Mouse (Mus musculus) liver, embryonic 12.5 days (tissue): ENCODE measurements at regions not wholly inside any gene's neighbourhood (a gene's known extent, or its start where the extent isn't known, plus 50 kb on each side); places are given as distances from the start of the nearest gene placed in this dataset.

ENCODE experiments used
- ATAC-seq: fragments of 200-750 bp; cut with Nextera tagmentation; 2 replicates; pipeline ENCODE4 v1.8.0; 2017; ENCODE audit warnings: moderate number of reproducible peaks, mild to moderate bottlenecking, moderate library complexity
- H3K27ac ChIP-seq: fragments of 300-500 bp; sonication (generic); 2 replicates; pipeline ENCODE4 v1.5.1; 2016; ENCODE audit warnings: mild to moderate bottlenecking
- H3K27me3 ChIP-seq: fragments of 300-500 bp; sonication (generic); replicated peaks from 2 replicates; pipeline ENCODE4 v1.6.1; 2016; ENCODE audit warnings: mild to moderate bottlenecking, moderate library complexity
- H3K36me3 ChIP-seq: fragments of 300-500 bp; sonication (generic); 2 replicates; pipeline ENCODE4 v1.6.1; 2016; ENCODE audit warnings: mild to moderate bottlenecking, moderate library complexity
- H3K4me1 ChIP-seq: fragments of 300-500 bp; sonication (generic); 2 replicates; pipeline ENCODE4 v1.6.1; 2016
- H3K4me2 ChIP-seq: fragments of 300-500 bp; sonication (generic); 2 replicates; pipeline ENCODE4 v1.6.1; 2016; ENCODE audit warnings: mild to moderate bottlenecking, moderate library complexity
- H3K4me3 ChIP-seq: fragments of 300-500 bp; sonication (generic); 2 replicates; pipeline ENCODE4 v1.5.1; 2016; ENCODE audit warnings: mild to moderate bottlenecking, moderate library complexity
- H3K9ac ChIP-seq: fragments of 300-500 bp; sonication (generic); 2 replicates; pipeline ENCODE4 v1.6.1; 2016; ENCODE audit warnings: mild to moderate bottlenecking, moderate library complexity
- H3K9me3 ChIP-seq: fragments of 300-500 bp; sonication (generic); replicated peaks from 2 replicates; pipeline ENCODE4 v1.6.1; 2016; ENCODE audit warnings: mild to moderate bottlenecking, moderate library complexity
- WGBS: fragments of 180-500 bp; shearing (Covaris S2); methylation state at CpG from one replicate; pipeline ENCODE4 v1.1.7; 2016; ENCODE audit not compliant: insufficient replicate concordance; 5-methylcytosine and 5-hydroxymethylcytosine counted together

DNA sequence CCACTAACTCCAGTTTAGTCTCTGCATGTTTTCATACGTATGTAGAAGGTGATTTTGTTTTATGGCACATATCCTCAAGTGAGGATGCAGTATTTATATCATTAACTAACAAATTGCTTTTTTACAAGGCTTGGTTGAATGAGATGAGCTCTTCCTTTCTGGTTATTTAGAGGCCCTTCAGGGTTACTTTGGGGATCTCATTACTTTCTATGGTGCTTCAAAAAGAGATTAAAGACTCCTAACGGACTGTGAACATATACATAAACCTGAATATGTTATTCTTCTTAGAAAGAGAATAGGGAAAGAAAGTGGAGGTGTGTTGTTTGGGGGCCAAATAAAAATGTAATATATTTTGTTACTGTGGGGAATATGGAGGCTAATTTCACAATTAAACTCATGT, 918.8 kb upstream of the Celf2 start:
- Histone ChIP-seq H3K4me3 (no peak overlapping the region), H3K27me3 (no peaks in the 10 kb centered on the region), H3K36me3 (no peaks in the 10 kb centered on the region), H3K9me3 (no peaks in the 10 kb centered on the region), H3K9ac (no peak overlapping the region), H3K27ac (no peak overlapping the region), H3K4me2 (no peak overlapping the region), H3K4me1 (no peaks in the 10 kb centered on the region)
- 42% methylated on average over 2 of the region's 2 CpGs for WGBS
- ATAC-seq = no peak

DNA sequence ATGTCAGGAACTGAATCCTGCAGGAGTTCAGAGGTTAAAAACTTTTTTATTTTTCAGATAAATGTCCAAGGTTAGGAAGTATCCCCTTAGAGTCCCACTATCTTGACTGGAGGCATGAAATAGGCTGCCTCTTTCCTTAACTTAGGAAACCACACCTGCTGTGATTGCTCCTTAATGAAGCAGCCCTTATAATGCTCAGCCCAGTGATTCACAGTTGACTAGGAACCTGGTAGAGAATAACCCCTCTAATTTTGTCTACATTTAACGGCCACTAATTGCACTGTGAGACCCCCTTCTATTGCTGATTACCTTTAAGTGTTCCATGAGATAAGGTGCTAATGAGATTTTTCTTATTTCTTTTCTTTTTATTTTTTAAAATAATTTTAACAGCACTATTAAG, 918.4 kb upstream of the Celf2 start:
- ATAC-seq = no peak
- Histone ChIP-seq H3K4me2 (no peak overlapping the region), H3K4me3 (no peak overlapping the region), H3K9me3 (no peaks in the 10 kb centered on the region), H3K4me1 (no peaks in the 10 kb centered on the region), H3K27ac (no peak overlapping the region), H3K27me3 (no peaks in the 10 kb centered on the region), H3K9ac (no peak overlapping the region), H3K36me3 (no peaks in the 10 kb centered on the region)
- WGBS = 53% methylated on average over 1 of the region's 1 CpGs

DNA sequence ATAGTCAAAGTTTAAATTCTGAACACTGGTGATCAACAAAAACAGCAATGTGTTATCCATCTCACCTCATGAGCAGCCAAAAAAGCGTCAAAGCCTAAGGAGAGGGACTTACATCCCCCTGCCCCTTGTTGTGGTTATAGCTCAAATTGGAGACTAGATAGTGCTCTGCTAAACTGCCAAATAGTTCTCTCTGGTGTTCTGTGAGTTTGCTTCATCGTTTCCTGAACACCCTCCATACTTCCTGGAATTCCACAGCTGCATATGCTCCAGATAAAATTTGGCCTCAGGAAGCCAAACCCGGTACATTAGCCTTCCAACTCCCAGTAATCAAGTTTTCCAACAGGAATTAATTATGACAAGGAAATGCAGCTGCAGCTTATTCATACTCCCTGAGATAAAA, 906.6 kb upstream of the Celf2 start:
- Histone ChIP-seq H3K4me2 (no peak overlapping the region), H3K9ac (no peak overlapping the region), H3K4me1 (no peaks in the 10 kb centered on the region), H3K4me3 (no peak overlapping the region), H3K36me3 (no peaks in the 10 kb centered on the region), H3K27me3 (no peaks in the 10 kb centered on the region), H3K27ac (no peak overlapping the region), H3K9me3 (no peaks in the 10 kb centered on the region)
- 25% methylated on average over 3 of the region's 3 CpGs for WGBS
- ATAC-seq = no peak

- no peak overlapping the region for H3K4me2 ChIP-seq
- no peak overlapping the region for H3K4me3 ChIP-seq
- no peak overlapping the region for H3K27ac ChIP-seq
- no peak overlapping the region for H3K9ac ChIP-seq
- no peaks in the 10 kb centered on the region for H3K27me3 ChIP-seq
- no peak for ATAC-seq
- WGBS = 73% methylated on average over 4 of the region's 4 CpGs
- no peaks in the 10 kb centered on the region for H3K36me3 ChIP-seq
- H3K4me1 ChIP-seq = no peaks in the 10 kb centered on the region
- H3K9me3 ChIP-seq = no peaks in the 10 kb centered on the region
Measured at GRCm38 (mm10) chr2:8394128-8394527, 884.8 kb upstream of the Celf2 start.

DNA sequence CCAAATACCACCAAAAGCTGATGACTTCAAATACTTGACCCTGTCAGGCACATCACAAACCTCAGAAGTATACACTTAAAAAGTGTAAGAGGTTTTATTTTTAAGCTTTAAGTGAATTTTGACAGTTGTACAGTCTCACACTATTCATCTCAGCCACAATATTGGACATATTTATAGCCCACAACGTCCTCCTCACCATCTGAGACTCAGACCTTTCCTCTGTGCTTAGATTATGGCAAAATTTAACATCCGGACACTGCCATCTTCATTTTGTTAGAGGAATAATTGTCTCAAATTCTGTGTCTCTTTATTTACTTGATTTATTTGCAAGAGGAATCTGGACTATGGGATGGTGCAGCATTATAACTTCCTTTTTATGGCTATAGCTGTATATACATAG, 880.2 kb upstream of the Celf2 start:
- H3K9me3 ChIP-seq = no peaks in the 10 kb centered on the region
- H3K4me2 ChIP-seq = no peak overlapping the region
- no peak overlapping the region for H3K4me3 ChIP-seq
- no peaks in the 10 kb centered on the region for H3K27me3 ChIP-seq
- no peak overlapping the region for H3K9ac ChIP-seq
- H3K4me1 ChIP-seq = no peaks in the 10 kb centered on the region
- H3K27ac ChIP-seq = no peak overlapping the region
- ATAC-seq = no peak
- 48% methylated on average over 2 of the region's 2 CpGs for WGBS
- H3K36me3 ChIP-seq = no peaks in the 10 kb centered on the region

DNA sequence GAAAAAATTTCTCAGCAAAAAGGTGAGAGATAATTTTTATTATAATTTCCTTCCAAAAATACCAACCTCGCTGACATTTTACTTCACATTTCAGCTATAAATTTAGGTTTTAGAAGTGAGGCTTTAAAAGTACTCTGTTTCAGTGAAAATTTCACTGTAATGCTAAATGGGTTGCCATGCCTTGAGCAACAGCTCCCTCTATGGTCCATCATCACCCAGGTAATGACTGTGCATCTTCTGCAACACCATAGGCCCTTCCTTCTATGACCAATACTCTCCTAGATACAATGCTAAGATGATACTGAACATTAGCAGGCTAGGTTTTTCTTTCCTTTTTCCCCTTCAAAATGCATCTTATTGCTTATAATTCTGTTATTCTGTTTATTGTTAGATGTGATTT, 870.9 kb upstream of the Celf2 start:
- no peak for ATAC-seq
- H3K4me2 ChIP-seq = no peak overlapping the region

GRCm38 (mm10) chr2:8379590-8379989, 870.2 kb upstream of the Celf2 start:
- Histone ChIP-seq H3K4me1 (no peaks in the 10 kb centered on the region), H3K4me2 (no peak overlapping the region), H3K9me3 (no peaks in the 10 kb centered on the region), H3K27me3 (no peaks in the 10 kb centered on the region), H3K27ac (no peak overlapping the region), H3K36me3 (no peaks in the 10 kb centered on the region), H3K9ac (no peak overlapping the region), H3K4me3 (no peak overlapping the region)
- ATAC-seq = no peak
- WGBS = 70% methylated on average over 3 of the region's 3 CpGs

More for the DNA sequence above, 870.9 kb upstream of the Celf2 start:
- Histone ChIP-seq H3K4me1 (no peaks in the 10 kb centered on the region), H3K9ac (no peak overlapping the region), H3K9me3 (no peaks in the 10 kb centered on the region), H3K27me3 (no peaks in the 10 kb centered on the region), H3K27ac (no peak overlapping the region), H3K4me3 (no peak overlapping the region), H3K36me3 (no peaks in the 10 kb centered on the region)
- 41% methylated on average over 1 of the region's 1 CpGs for WGBS

GRCm38 (mm10) chr2:8347867-8348266, 838.5 kb upstream of the Celf2 start:
- H3K36me3 ChIP-seq = no peaks in the 10 kb centered on the region
- WGBS = 43% methylated on average over 1 of the region's 1 CpGs

DNA sequence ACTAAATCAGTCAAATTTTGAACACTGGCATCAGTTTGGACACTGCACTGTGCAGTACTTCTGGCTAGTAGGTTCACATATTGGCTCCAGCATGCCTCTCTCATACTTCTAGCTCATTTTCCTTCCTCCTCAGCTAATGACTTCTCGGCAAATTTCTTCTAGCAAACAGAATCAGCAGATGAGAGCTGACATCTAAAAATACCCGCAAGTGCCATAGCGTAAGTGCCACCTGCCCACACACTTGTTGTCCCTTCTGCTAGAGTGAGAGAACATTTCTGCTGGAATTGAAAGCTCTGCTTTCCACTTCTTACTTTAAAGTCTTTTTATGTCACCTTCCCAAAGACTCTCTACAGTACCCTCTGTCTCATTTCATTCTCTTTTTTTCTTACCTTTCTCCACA, 835.4 kb upstream of the Celf2 start:
- H3K9ac ChIP-seq = no peak overlapping the region
- 73% methylated on average over 3 of the region's 3 CpGs for WGBS
- H3K4me2 ChIP-seq = no peak overlapping the region
- no peaks in the 10 kb centered on the region for H3K4me1 ChIP-seq
- H3K36me3 ChIP-seq = no peaks in the 10 kb centered on the region
- H3K27me3 ChIP-seq = no peaks in the 10 kb centered on the region
- ATAC-seq = no peak
- no peaks in the 10 kb centered on the region for H3K9me3 ChIP-seq
- H3K27ac ChIP-seq = no peak overlapping the region
- no peak overlapping the region for H3K4me3 ChIP-seq

More at GRCm38 (mm10) chr2:8347867-8348266, 838.5 kb upstream of the Celf2 start:
- Histone ChIP-seq H3K9ac (no peak overlapping the region), H3K4me2 (no peak overlapping the region), H3K4me3 (no peak overlapping the region), H3K9me3 (no peaks in the 10 kb centered on the region), H3K27me3 (no peaks in the 10 kb centered on the region), H3K27ac (no peak overlapping the region), H3K4me1 (no peaks in the 10 kb centered on the region)
- no peak for ATAC-seq

DNA sequence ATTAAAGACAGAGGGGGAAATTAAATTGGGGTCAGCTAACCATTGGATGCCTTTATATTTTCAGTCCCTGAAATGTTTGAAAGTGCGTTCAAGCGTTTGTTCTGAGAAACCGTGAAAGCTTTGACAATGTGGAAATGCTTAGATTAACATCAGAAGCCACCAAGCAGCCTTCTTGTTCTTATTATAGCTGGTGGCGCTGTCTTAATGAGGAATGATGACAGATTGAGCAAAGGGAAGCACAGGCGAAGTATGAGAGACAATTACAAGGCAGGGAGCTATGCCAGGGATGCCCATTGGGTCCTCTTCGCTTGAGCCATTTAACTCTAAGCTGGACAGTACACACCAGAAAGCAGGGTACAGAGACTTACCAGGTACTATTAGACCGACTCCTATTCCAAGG, 828.9 kb upstream of the Celf2 start:
- no peaks in the 10 kb centered on the region for H3K9me3 ChIP-seq
- H3K4me3 ChIP-seq = no peak overlapping the region
- H3K4me2 ChIP-seq = no peak overlapping the region
- H3K36me3 ChIP-seq = no peaks in the 10 kb centered on the region
- no peaks in the 10 kb centered on the region for H3K27me3 ChIP-seq
- H3K4me1 ChIP-seq = no peaks in the 10 kb centered on the region
- ATAC-seq = no peak
- no peak overlapping the region for H3K9ac ChIP-seq
- WGBS = 69% methylated on average over 7 of the region's 7 CpGs
- no peak overlapping the region for H3K27ac ChIP-seq

- ATAC-seq = no peak
- H3K27ac ChIP-seq = no peak overlapping the region
- H3K9me3 ChIP-seq = no peaks in the 10 kb centered on the region
- H3K36me3 ChIP-seq = no peaks in the 10 kb centered on the region
- no peak overlapping the region for H3K4me3 ChIP-seq
- no peak overlapping the region for H3K4me2 ChIP-seq
- H3K27me3 ChIP-seq = no peaks in the 10 kb centered on the region
- WGBS = 65% methylated on average over 2 of the region's 2 CpGs
- H3K4me1 ChIP-seq = no peaks in the 10 kb centered on the region
- H3K9ac ChIP-seq = no peak overlapping the region
Measured at GRCm38 (mm10) chr2:8296001-8296400, 786.6 kb upstream of the Celf2 start.

GRCm38 (mm10) chr2:8291357-8291756, 782.0 kb upstream of the Celf2 start:
- Histone ChIP-seq H3K4me3 (no peak overlapping the region), H3K27me3 (no peaks in the 10 kb centered on the region), H3K36me3 (no peaks in the 10 kb centered on the region), H3K9me3 (no peaks in the 10 kb centered on the region), H3K4me2 (no peak overlapping the region), H3K4me1 (no peaks in the 10 kb centered on the region), H3K9ac (no peak overlapping the region), H3K27ac (no peak overlapping the region)
- ATAC-seq = no peak
- 63% methylated on average over 4 of the region's 4 CpGs for WGBS

DNA sequence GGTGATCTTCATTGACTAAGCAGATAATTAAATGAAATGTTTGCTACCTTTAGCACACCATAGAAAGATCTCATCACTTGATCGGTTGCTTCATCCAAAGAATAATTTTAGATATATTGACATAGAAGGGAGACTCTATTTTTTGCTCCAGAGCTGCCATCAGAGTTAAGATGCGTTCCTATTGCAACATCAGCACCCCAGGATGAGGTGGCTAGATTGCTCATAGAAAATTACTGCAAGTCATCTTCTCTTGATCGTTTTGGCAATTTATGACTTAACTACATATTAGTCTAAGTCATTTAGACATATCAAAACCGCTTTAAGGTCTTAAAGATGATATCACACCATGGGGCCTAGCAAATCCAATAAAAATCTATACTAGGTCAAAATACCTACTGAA, 778.0 kb upstream of the Celf2 start:
- H3K9me3 ChIP-seq = no peaks in the 10 kb centered on the region
- H3K4me2 ChIP-seq = no peak overlapping the region
- H3K27me3 ChIP-seq = no peaks in the 10 kb centered on the region
- no peak overlapping the region for H3K4me3 ChIP-seq
- H3K9ac ChIP-seq = no peak overlapping the region
- no peaks in the 10 kb centered on the region for H3K4me1 ChIP-seq
- no peak overlapping the region for H3K27ac ChIP-seq
- ATAC-seq = no peak
- H3K36me3 ChIP-seq = no peaks in the 10 kb centered on the region
- 64% methylated on average over 4 of the region's 4 CpGs for WGBS
